Mouse (Mus musculus): ENCODE data around the gene Mettl27. TPM values are rescaled to one million over a fixed set of nuclear protein-coding genes. Genes with fewer than 3 reads are reported as not detected.

Mettl27 gene
- polyA plus RNA-seq, 1 experiment from 2014 or later = 43.4 TPM

DNA sequence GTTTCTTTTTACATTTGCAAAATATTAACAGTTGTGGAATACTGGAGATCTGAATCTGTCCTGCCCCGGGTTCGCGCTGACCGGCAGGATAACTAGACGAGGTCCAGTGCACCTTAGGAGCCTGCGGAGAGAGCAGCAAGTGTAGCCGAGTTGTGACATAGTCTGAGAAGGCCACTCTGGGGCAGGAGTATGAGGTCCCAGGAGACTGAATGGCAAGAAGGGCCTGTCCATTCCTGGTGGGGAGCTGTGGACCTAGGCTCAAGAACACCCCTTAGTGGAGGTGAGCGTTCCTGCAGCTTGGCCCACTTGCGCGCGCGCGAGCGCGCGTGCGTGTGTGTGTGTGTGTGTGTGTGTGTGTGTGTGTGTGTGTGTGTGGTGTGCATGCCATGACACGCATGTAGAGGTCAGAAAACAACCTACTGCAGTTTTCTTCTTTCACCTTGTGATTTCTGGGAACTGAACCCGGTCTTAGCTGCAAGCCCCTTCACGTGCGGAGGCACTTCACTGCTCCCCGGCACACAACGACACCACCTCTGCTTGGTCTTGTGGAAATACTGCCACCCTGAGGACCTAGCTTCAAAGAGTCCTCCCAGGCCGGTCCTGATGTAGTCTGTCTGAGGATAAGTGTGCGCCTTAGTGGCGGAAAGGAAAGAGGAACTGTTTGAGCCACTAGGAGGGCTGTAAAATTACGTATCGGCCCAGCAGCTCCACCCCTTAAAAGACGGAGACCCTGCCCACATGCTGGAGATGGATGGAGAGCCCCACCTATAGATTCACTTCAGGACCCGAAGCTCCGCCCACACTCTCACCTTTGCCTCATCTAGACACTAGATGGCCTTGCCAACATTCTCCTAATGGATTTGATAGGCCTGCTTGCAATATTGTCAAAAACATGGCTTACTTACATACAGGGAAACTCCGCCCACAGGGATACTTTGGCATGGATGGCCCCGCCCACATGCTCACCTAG is 34.0 kb downstream of the Mettl27 start:
- DNase-seq (ENCODE audit: low spot score) (peak; percentile 76), ATAC-seq (replicated peaks; ENCODE audit: low FRiP score, low read depth) (peak; percentile 78)
- TF ChIP-seq CTCF (IDR thresholded peaks at IDR 0.05; ENCODE audit: low read depth) = peak; percentile 41
- H3K36me3 ChIP-seq (ENCODE audit: insufficient read depth, low read length) = no peaks in the 10 kb centered on the region
- WGBS = 5% methylated on average over 33 of the region's 33 CpGs
- 0 out of 2 replicates have a peak, but pooled peaks cover 3% of the 10 kb centered on the region for H3K4me1 ChIP-seq (replicated peaks; ENCODE audit: insufficient read depth, low read length)
- no peaks in the 10 kb centered on the region for H3K27me3 ChIP-seq (ENCODE audit: insufficient read depth, low read length)
- H3K4me3 ChIP-seq (replicated peaks; ENCODE audit: low read depth, low read length) = peak overlapping the region; percentile 18
- H3K27ac ChIP-seq = peak overlapping the region; percentile 60
- H3K4me2 ChIP-seq (ENCODE audit: low read length) = peak overlapping the region; percentile 61
- H3K9ac ChIP-seq (ENCODE audit: low read depth, low read length) = peak overlapping the region; percentile 35; the same call in 1 of the 2 replicates
- no peaks in the 10 kb centered on the region for H3K9me3 ChIP-seq (replicated peaks; ENCODE audit: low read length)

DNA sequence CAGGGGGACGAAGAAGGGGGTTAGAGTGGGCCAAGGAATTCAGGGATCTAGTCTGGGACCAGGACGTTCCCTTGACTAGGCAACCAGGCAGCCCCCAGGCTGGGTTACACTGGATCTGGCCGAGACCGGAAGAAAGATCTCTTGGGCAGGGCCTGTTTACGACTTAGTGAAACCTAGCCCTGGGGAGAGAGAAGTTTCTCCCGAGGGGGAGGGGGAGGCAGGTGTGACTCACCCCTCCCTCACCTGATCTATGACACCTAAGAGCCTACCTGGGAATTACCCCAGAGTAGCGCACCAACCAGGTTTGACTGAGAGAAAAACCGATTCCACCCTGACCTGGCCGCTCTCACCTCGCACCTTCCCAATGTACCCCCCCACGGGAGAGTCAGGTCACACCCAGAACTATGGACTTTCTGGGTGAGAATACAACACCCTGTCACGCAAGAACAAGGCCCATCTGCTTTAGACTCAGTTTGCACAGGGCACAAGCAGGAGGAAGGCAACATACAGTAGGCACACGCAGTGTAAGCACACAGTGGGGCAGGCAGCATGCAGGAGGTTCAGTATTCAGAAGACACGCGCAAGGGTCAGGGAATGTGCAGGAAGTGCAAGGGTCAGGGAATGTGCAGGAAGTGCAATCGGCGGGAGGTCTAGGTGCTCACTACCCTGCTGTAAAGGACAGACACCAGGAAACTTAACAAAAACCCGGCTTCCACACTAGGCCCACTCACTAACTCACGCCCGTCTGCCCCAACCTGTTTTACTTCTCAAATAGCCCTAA is 35.2 kb downstream of the Mettl27 start:
- WGBS = 52% methylated on average over 20 of the region's 20 CpGs
- no peak overlapping the region for H3K4me2 ChIP-seq (ENCODE audit: low read length)
- peak overlapping the region; percentile 63 for H3K27ac ChIP-seq
- no peak overlapping the region for H3K9ac ChIP-seq (ENCODE audit: low read depth, low read length)
- no peaks in the 10 kb centered on the region for H3K9me3 ChIP-seq (replicated peaks; ENCODE audit: low read length)
- H3K27me3 ChIP-seq (ENCODE audit: insufficient read depth, low read length) = no peaks in the 10 kb centered on the region
- DNase-seq (ENCODE audit: low spot score) = no peak
- TF ChIP-seq CTCF (IDR thresholded peaks at IDR 0.05; ENCODE audit: low read depth) = no peak
- no peak overlapping the region for H3K4me3 ChIP-seq (replicated peaks; ENCODE audit: low read depth, low read length)
- 0 out of 2 replicates have a peak, but pooled peaks cover 3% of the 10 kb centered on the region for H3K4me1 ChIP-seq (replicated peaks; ENCODE audit: insufficient read depth, low read length)
- no peaks in the 10 kb centered on the region for H3K36me3 ChIP-seq (ENCODE audit: insufficient read depth, low read length)
- ATAC-seq (replicated peaks; ENCODE audit: low FRiP score, low read depth) = peak; percentile 9; the same call in 1 of the 2 replicates

DNA sequence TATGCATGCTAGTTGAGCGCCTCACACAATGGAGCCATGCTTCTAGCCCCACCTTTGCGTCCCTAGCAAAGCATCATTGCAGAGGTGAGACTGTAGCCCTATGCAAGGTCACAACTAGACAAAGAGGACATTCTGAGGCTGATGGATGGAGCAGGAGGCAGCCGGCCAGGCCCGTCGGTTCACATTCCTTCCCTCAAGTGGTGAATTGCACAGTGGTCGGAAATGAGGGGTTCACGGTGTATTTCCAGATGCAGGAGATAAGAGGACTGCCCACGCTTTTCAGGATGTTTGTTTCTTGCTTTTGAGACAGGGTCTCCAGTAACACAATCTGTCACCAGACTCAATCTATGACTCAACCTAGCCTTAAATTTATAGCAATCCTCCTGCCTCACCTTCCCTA is 38.5 kb downstream of the Mettl27 start:
- Histone ChIP-seq H3K9ac (ENCODE audit: low read depth, low read length) (no peak overlapping the region), H3K4me3 (replicated peaks; ENCODE audit: low read depth, low read length) (no peak overlapping the region), H3K4me1 (replicated peaks; ENCODE audit: insufficient read depth, low read length) (0 out of 2 replicates have a peak, but pooled peaks cover 3% of the 10 kb centered on the region), H3K27me3 (ENCODE audit: insufficient read depth, low read length) (no peaks in the 10 kb centered on the region), H3K4me2 (ENCODE audit: low read length) (no peak overlapping the region), H3K9me3 (replicated peaks; ENCODE audit: low read length) (no peaks in the 10 kb centered on the region), H3K27ac (no peak overlapping the region), H3K36me3 (ENCODE audit: insufficient read depth, low read length) (no peaks in the 10 kb centered on the region)
- no peak for ATAC-seq (replicated peaks; ENCODE audit: low FRiP score, low read depth)
- DNase-seq (ENCODE audit: low spot score) = no peak
- no peak for TF ChIP-seq CTCF (IDR thresholded peaks at IDR 0.05; ENCODE audit: low read depth)
- WGBS = 49% methylated on average over 8 of the region's 8 CpGs

DNA sequence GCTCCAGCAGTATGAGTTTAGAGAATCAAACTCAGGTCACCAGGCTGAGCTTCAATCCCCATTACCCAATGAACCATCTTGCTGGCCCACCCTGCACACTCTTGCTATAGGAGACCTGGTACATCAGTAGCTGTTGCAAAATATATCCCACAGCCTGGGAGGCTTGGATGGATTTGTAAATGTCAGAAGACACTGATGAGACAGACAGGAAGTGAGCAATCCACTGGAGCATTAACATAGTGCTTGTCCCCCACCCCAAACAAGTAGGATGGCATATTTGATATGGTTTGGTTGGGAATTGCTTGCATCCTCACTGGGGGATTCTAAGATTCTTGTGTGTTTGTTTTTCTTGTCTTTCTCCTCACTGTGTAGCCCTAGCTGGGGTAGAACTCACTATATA is 40.9 kb downstream of the Mettl27 start:
- no peaks in the 10 kb centered on the region for H3K36me3 ChIP-seq (ENCODE audit: insufficient read depth, low read length)
- no peak overlapping the region for H3K4me2 ChIP-seq (ENCODE audit: low read length)
- no peak for TF ChIP-seq CTCF (IDR thresholded peaks at IDR 0.05; ENCODE audit: low read depth)
- H3K27me3 ChIP-seq (ENCODE audit: insufficient read depth, low read length) = no peaks in the 10 kb centered on the region
- no peak overlapping the region for H3K27ac ChIP-seq
- no peak for DNase-seq (ENCODE audit: low spot score)
- H3K9me3 ChIP-seq (replicated peaks; ENCODE audit: low read length) = no peaks in the 10 kb centered on the region
- no peak for ATAC-seq (replicated peaks; ENCODE audit: low FRiP score, low read depth)
- H3K4me3 ChIP-seq (replicated peaks; ENCODE audit: low read depth, low read length) = no peak overlapping the region
- H3K9ac ChIP-seq (ENCODE audit: low read depth, low read length) = no peak overlapping the region
- no peaks in the 10 kb centered on the region for H3K4me1 ChIP-seq (replicated peaks; ENCODE audit: insufficient read depth, low read length)

DNA sequence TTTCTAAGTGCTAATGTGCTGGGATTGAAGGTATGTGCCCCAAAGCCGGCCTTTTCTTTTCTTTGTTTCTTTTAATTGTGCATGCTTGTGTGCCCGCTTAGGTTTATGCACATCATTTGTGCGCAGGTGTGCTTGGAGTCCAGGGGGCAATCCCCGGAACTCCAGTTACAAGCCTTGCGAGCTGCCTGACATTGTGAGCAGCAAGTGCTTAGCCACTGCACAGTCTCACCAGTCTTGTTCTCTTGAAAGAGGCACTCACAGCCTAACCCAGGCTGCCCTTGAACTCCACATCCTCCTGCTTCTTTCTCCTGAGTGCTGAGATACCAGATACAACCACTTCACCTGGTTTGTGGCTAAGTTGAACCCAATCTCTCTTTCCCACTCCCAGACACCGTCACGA is 41.4 kb downstream of the Mettl27 start:
- DNase-seq (ENCODE audit: low spot score) = no peak
- H3K9ac ChIP-seq (ENCODE audit: low read depth, low read length) = no peak overlapping the region
- WGBS = 87% methylated on average over 7 of the region's 7 CpGs

DNA sequence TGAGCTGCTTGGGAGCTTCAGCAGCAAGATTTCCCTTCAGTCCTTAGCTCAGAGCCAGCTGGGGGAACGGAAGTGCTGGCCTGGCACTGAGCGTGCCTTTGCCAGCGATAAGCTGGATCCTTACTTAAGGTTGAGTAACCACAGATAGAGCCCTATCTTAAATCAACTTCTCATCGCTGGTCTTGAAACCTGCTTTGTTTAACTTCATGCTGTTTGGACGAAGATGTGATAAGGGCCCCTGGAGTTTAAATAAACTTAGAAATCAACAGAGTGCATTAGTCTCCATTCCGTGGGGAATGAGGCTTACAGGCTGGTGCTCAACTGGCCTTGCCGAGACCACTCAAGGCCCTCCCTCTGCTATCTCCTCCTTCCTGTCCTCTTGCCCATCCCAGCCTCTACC is 42.1 kb downstream of the Mettl27 start:
- H3K4me3 ChIP-seq (replicated peaks; ENCODE audit: low read depth, low read length) = no peak overlapping the region
- H3K36me3 ChIP-seq (ENCODE audit: insufficient read depth, low read length) = no peaks in the 10 kb centered on the region
- no peaks in the 10 kb centered on the region for H3K27me3 ChIP-seq (ENCODE audit: insufficient read depth, low read length)
- no peaks in the 10 kb centered on the region for H3K4me1 ChIP-seq (replicated peaks; ENCODE audit: insufficient read depth, low read length)
- 57% methylated on average over 7 of the region's 7 CpGs for WGBS
- ATAC-seq (replicated peaks; ENCODE audit: low FRiP score, low read depth) (no peak), DNase-seq (ENCODE audit: low spot score) (no peak)
- no peak overlapping the region for H3K4me2 ChIP-seq (ENCODE audit: low read length)
- TF ChIP-seq CTCF (IDR thresholded peaks at IDR 0.05; ENCODE audit: low read depth) = no peak
- no peak overlapping the region for H3K27ac ChIP-seq
- H3K9me3 ChIP-seq (replicated peaks; ENCODE audit: low read length) = no peaks in the 10 kb centered on the region
- no peak overlapping the region for H3K9ac ChIP-seq (ENCODE audit: low read depth, low read length)

More for the DNA sequence above, 41.4 kb downstream of the Mettl27 start:
- H3K27me3 ChIP-seq (ENCODE audit: insufficient read depth, low read length) = no peaks in the 10 kb centered on the region
- H3K27ac ChIP-seq = no peak overlapping the region
- H3K4me1 ChIP-seq (replicated peaks; ENCODE audit: insufficient read depth, low read length) = no peaks in the 10 kb centered on the region
- H3K4me2 ChIP-seq (ENCODE audit: low read length) = no peak overlapping the region
- ATAC-seq (replicated peaks; ENCODE audit: low FRiP score, low read depth) = no peak
- no peaks in the 10 kb centered on the region for H3K36me3 ChIP-seq (ENCODE audit: insufficient read depth, low read length)
- TF ChIP-seq CTCF (IDR thresholded peaks at IDR 0.05; ENCODE audit: low read depth) = no peak
- no peak overlapping the region for H3K4me3 ChIP-seq (replicated peaks; ENCODE audit: low read depth, low read length)
- no peaks in the 10 kb centered on the region for H3K9me3 ChIP-seq (replicated peaks; ENCODE audit: low read length)
